Mouse (Mus musculus) 3T3-L1 (cell line): ENCODE measurements at regions not wholly inside any gene's neighbourhood (a gene's known extent, or its start where the extent isn't known, plus 50 kb on each side); places are given as distances from the start of the nearest gene placed in this dataset.
A peak's percentile ranks its signal among the peaks of the same experiment; 100 is the strongest.
"Not testable (repeated sequence)": the region's sequence is repeated elsewhere in the genome, so short reads cannot be mapped to it uniquely, and the experiment has no call there.

Experiments
- DNase-seq: peaks from one replicate; pipeline ENCODE4 v3.0.0-alpha.2; 2015; ENCODE audit warnings: low read depth, low spot score

DNA sequence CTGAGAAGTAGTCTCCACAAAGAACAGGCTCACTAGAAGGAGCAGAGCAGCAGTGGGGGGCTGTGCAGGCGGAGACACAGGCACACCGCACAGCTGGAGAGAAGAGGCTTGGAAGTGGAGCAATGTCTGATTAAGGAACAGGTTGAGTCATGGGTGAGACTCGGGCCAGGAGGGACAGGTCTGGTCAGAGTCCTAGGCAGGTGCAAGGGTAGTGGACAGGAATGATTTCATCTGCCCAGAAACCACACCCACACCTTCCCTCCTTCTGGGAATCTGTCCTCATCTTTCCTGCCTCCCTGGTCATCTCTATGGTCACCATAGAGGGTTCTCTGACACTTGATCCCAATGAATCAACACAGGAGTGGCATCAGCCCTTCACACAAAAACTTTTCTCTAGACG, 983.8 kb downstream of the 4930447A16Rik start:
- no peak for DNase-seq

DNA sequence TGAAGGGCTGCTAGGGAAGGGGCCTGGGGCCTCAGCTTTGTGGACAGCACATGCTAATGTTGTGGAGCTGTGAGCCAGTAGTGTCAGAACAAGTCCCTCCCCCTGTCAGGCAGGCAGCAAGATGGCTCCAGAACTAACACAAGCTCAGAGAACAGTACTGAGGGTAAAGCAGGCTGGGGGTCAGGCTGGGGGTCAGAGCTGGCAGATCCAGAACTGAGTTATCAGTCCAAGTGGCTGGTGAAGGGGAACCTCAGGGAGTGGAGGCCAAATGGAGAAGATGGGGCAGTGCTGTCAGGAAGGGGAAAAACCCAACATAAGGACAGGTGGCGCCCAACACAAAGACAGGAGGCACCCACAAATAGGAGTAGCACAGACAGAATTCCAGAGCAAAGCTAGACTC, 985.1 kb downstream of the 4930447A16Rik start:
- no peak for DNase-seq

DNA sequence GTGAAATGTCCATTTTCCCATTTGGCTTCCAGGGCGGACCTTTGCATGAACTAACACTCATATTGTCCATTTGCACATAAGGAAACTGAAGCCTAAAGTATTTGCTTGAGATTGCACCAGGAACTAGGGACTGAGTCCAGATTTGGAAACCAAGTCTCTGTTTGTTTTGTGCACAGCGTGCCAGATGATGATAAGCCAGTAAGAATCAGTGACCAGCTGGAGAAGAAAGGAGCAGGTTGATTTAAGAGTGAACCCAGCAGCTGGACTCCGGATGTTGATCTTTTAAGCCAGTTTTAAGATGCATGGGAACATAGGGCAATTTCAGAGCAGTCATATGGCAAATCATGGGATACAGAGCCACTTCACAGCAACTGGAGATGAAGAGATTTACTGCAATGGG, 987.1 kb downstream of the 4930447A16Rik start:
- DNase-seq, result no peak

DNA sequence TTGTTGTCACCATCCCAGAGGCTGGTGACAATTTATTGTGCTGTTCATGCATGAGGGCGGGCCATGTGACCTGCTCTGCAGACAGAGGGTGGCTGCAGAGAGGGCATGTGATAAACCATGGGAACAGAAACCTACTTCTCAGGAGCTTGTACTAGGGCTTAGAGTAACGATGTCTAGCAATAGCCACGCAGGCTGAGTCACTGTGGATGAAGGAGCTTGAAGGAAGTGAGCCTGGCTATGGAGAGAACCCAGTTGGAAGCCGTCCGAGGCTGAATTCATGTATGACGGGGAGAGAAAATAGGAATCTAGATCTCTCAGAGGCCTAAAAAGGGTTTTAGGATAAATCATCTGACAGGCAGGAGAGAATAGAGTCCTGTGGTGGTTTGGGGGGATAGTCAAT, 988.0 kb downstream of the 4930447A16Rik start:
- no peak for DNase-seq

DNA sequence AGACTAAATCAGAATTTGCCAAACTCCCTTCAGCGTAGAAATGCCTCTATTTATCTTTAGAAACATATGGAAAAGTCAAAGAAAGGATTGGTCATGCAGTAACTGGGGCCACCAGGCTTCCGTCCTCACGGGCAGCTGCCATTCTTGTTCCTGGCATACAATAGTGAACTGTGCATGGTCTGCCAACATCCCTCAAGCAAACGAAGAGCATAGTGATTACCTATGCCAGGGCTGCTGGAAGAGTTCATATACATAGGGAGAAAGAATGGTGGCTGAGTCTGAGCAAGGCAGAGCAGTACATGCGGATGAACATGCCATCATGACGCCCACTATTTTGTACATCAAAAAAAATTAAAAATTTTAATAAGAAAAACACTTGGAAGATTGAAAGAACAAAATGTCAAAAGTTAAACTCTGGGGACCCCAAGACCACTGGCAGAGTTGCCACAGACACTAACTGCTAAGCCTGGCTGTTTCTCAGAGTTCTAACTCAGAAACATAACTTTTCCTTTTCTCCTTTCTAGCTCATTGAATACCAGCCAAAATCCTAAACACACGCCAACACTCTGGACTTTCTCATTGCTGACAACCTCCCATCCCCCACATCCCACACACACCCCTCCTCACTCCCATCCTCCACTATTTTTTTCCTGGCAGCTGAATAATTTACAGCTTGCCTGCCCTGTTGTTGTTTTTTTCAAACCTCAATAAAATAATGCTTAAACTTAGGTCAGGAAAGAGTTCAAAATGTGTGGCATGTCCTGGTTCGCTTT, 989.1 kb downstream of the 4930447A16Rik start:
- no peak for DNase-seq

DNA sequence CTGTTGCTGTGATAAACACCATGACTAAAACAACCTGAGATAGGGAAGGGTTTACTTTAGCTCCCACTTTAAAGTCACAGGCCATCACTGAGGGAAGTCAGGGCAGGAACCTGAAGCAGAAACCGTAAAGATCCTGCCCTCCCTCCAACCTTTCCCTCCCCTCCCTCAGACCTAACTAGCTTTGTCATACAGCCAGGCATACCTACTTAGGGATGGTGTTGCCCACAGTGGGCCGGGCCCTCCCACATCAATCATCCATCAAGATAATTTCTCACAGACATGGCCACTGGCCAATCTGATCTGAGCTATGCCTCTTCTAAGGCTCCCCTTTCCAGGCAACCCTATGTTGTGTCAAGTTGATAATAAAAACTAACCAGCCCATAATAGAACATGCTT, 989.7 kb downstream of the 4930447A16Rik start:
- no peak for DNase-seq

DNA sequence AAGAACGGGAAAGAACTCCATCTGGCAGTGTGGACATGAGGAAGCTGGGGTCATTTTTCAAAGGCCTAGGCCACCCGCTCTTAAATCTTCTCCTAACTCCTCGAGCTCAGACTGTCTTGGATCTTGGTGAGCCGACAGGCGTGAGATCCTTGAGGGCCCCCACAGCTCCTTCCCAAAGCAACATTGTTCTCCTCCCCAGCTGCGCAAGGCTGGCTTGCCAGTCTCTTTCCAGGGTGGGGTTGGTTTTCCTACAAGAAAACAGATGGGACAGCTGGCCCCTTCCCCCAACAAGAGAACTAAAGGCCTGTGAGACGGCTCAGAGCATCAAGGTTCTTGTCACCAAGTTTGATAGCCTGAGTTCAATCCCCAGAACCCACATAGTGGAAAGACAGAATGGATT, 994.3 kb downstream of the 4930447A16Rik start:
- DNase-seq, result no peak

DNA sequence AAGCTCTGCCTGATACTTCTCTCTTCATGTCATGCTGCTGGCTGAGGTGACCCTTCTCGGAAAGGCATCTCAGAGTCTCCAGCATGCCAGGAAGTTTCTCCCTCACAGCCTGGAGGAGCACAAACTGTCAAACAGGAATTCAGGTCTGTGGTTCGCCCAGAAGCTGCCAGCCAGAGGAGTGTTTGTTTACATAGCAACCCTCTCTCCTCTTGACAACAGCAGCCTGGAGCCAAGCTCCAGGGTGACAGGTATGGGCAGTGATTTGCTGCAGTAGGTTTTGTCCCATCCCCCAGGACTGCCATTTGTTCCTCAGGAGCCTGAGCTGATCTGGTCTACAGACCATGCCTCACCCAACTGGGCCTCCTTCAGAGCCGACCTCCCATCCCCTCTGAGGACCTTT, 995.4 kb downstream of the 4930447A16Rik start:
- peak; percentile 74 for DNase-seq

DNA sequence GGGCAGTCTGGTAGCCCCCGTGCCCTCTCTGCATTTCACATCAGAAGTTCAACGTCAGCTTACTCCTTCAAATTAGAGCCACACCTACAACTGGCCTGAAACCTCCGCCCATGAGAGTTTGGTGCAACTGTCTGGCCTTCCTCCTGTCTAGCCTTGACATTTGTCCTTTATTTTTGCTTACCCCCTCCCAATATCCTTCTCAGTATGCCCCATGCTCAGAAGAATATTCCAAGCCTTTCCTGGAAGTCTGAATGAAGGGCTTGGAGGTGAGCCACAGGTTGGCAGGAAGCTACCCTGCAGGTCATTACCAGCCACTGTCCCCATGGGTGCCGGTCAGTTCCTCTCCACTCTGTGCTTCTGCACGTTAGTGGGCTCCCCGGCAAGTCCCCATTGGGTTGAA, 997.4 kb downstream of the 4930447A16Rik start:
- DNase-seq, result no peak

DNA sequence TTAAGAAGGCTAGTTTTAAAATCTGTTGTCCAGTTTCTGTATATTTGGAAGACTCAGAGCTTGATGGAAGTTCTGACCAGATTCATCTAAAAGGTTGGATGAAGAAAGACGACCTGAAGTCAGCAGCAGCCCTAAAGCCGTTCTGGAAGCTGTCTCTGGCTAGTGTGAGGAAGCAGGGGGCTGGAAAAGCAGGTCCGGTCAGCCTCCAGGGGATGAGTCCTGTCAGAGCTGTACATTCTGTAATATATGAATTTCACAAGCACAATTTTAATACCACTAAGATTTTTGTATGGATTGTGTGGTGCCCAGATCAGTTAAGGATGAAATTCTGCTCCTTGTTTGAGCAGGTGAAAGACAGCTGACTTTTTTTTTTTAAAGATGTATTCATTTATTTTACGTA, 1000.2 kb downstream of the 4930447A16Rik start:
- no peak for DNase-seq

DNA sequence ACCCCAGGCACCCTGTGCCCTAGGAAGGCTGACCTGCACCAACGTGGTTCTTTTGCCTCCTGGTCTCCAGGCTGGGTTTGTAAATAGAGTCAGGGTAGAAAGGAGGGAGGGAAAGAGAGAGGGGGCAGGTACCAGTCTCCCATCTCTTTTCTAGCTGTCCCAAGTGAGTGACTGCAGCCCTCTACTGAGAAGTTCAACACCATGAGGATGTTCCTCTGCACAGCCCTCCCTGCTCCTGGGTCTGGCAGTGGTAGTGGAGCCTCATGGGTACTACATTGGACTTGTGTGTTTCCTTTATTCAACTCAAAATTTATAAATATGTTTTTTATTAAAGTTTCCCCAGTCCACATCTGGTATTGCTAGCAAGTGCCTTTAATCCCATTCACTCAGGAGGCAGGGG, 1002.6 kb downstream of the 4930447A16Rik start:
- DNase-seq, result no peak

DNA sequence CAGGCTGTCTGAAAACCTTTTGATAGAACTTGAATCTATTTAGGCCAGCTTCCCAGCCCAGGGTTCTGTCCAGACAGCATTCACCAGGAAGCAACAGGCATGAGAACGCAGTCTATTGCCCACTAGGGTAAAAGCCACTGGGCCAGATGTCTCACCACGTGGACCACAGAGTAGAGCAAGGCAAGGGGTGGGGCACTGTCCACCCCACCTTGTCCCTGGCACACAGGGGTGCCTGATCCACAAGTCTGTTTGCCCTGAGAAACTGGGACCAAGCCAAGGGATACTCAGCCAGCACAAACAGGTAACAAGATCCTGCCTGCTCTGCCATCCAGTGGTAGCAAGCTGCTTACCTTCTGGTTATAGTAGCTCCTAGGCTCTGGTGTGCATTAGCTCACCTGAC, 1006.3 kb downstream of the 4930447A16Rik start:
- DNase-seq, result peak; percentile 43

DNA sequence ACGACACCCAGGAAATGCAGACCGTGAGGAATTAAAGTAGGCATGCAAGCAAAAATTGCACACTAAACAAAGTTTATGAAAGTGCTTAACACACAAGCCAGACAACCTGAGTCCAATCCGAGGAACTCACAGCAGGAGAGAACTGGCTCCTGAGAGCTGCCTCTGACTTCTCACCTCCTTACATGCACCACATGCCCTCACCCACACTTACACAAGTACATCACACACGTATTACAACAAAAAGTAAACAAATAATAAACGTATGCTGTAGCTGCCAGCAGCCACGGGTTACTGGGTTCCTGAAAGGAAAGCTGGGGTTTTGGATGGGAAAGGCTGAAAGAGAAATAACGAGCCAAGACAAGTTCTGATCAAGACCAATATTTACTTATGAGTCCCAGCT, 1008.0 kb downstream of the 4930447A16Rik start:
- DNase-seq, result no peak

DNA sequence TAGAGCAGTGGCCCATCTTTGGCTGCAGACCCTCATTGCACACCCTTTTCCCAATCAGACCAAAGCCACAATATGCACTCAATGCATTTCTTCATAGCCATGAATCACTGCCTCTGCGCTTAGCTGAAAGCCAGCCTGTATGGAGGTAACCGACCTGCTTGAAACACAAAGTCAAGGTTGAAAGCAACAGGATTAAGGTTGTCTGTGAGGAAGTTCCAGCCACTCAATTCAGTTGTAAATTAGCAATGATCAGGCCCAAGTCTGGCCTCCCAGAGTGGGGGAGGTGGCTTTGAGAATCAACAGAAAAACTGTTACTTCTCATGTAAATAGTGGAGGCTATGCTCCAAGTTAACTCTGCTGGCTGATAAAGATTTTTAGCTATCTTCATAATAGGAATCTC, 1008.9 kb downstream of the 4930447A16Rik start:
- DNase-seq, result not testable (repeated sequence)
